Mouse (Mus musculus): ENCODE measurements around the gene Cenpp. TPM values are rescaled to one million over a fixed set of nuclear protein-coding genes. Genes with fewer than 3 reads are reported as not detected.

The Cenpp gene
- polyA plus RNA-seq, 1 experiment from 2014 or later: 37.1 TPM

- WGBS: 94% methylated on average over 4 of the region's 4 CpGs
- no peaks in the 10 kb centered on the region for H3K4me1 ChIP-seq
- no peak overlapping the region for H3K4me3 ChIP-seq
- no peaks in the 10 kb centered on the region for H3K27me3 ChIP-seq (ENCODE audit: poor library complexity, severe bottlenecking)
- DNase-seq (ENCODE audit: extremely low spot score, low spot score): no peak
- H3K36me3 ChIP-seq (replicated peaks): peaks cover 51% of the 10 kb centered on the region
- no peak overlapping the region for H3K27ac ChIP-seq
- H3K9me3 ChIP-seq: no peaks in the 10 kb centered on the region
Observed at GRCm38 (mm10) chr13:49465875-49466274, 186.7 kb downstream of the Cenpp start.

- Histone ChIP-seq H3K27me3 (ENCODE audit: poor library complexity, severe bottlenecking) (no peaks in the 10 kb centered on the region), H3K4me3 (no peak overlapping the region), H3K9me3 (no peaks in the 10 kb centered on the region), H3K36me3 (replicated peaks) (peaks cover 74% of the 10 kb centered on the region), H3K4me1 (no peaks in the 10 kb centered on the region), H3K27ac (no peak overlapping the region)
- WGBS: 96% methylated on average over 2 of the region's 2 CpGs
- DNase-seq (ENCODE audit: extremely low spot score, low spot score): no peak
Observed at GRCm38 (mm10) chr13:49462921-49463320, 189.7 kb downstream of the Cenpp start.

GRCm38 (mm10) chr13:49461458-49462132 lies 191.0 kb downstream of the Cenpp start:
- Histone ChIP-seq H3K27ac (no peak overlapping the region), H3K36me3 (replicated peaks) (peaks cover 81% of the 10 kb centered on the region), H3K27me3 (ENCODE audit: poor library complexity, severe bottlenecking) (no peaks in the 10 kb centered on the region), H3K9me3 (no peaks in the 10 kb centered on the region), H3K4me3 (no peak overlapping the region), H3K4me1 (no peaks in the 10 kb centered on the region)
- no peak for DNase-seq (ENCODE audit: extremely low spot score, low spot score)
- 88% methylated on average over 15 of the region's 15 CpGs for WGBS

GRCm38 (mm10) chr13:49460692-49461414 lies 191.7 kb downstream of the Cenpp start:
- Histone ChIP-seq H3K36me3 (replicated peaks) (peaks cover 81% of the 10 kb centered on the region), H3K27ac (no peak overlapping the region), H3K27me3 (ENCODE audit: poor library complexity, severe bottlenecking) (no peaks in the 10 kb centered on the region), H3K9me3 (no peaks in the 10 kb centered on the region), H3K4me3 (no peak overlapping the region), H3K4me1 (no peaks in the 10 kb centered on the region)
- DNase-seq (ENCODE audit: extremely low spot score, low spot score): no peak
- WGBS: 87% methylated on average over 5 of the region's 5 CpGs

- Histone ChIP-seq H3K4me1 (no peaks in the 10 kb centered on the region), H3K27ac (no peak overlapping the region), H3K27me3 (ENCODE audit: poor library complexity, severe bottlenecking) (no peaks in the 10 kb centered on the region), H3K4me3 (no peak overlapping the region), H3K36me3 (replicated peaks) (peaks cover 75% of the 10 kb centered on the region), H3K9me3 (no peaks in the 10 kb centered on the region)
- no peak for DNase-seq (ENCODE audit: extremely low spot score, low spot score)
- 97% methylated on average over 4 of the region's 4 CpGs for WGBS
Observed at GRCm38 (mm10) chr13:49460276-49460675, 192.3 kb downstream of the Cenpp start.

- Histone ChIP-seq H3K27me3 (ENCODE audit: poor library complexity, severe bottlenecking) (no peaks in the 10 kb centered on the region), H3K4me1 (no peaks in the 10 kb centered on the region), H3K27ac (no peak overlapping the region), H3K4me3 (no peak overlapping the region), H3K36me3 (replicated peaks) (peaks cover 68% of the 10 kb centered on the region), H3K9me3 (no peaks in the 10 kb centered on the region)
- DNase-seq (ENCODE audit: extremely low spot score, low spot score): peak; percentile 75
- WGBS: 54% methylated on average over 5 of the region's 5 CpGs
Observed at GRCm38 (mm10) chr13:49449318-49449749, 203.3 kb downstream of the Cenpp start.

GRCm38 (mm10) chr13:49444451-49444850 lies 208.1 kb downstream of the Cenpp start:
- H3K27ac ChIP-seq: no peak overlapping the region
- 97% methylated on average over 6 of the region's 6 CpGs for WGBS
- peaks cover 57% of the 10 kb centered on the region for H3K36me3 ChIP-seq (replicated peaks)
- no peak for DNase-seq (ENCODE audit: extremely low spot score, low spot score)
- no peaks in the 10 kb centered on the region for H3K4me1 ChIP-seq
- H3K27me3 ChIP-seq (ENCODE audit: poor library complexity, severe bottlenecking): no peaks in the 10 kb centered on the region
- no peaks in the 10 kb centered on the region for H3K9me3 ChIP-seq
- H3K4me3 ChIP-seq: no peak overlapping the region

- no peaks in the 10 kb centered on the region for H3K27me3 ChIP-seq (ENCODE audit: poor library complexity, severe bottlenecking)
- no peaks in the 10 kb centered on the region for H3K4me1 ChIP-seq
- WGBS: 92% methylated on average over 4 of the region's 4 CpGs
- H3K9me3 ChIP-seq: no peaks in the 10 kb centered on the region
- DNase-seq (ENCODE audit: extremely low spot score, low spot score): no peak
- no peak overlapping the region for H3K27ac ChIP-seq
- H3K36me3 ChIP-seq (replicated peaks): peaks cover 67% of the 10 kb centered on the region
- H3K4me3 ChIP-seq: no peak overlapping the region
Observed at GRCm38 (mm10) chr13:49436170-49436569, 216.4 kb downstream of the Cenpp start.

GRCm38 (mm10) chr13:49435745-49436144 lies 216.8 kb downstream of the Cenpp start:
- Histone ChIP-seq H3K27ac (no peak overlapping the region), H3K9me3 (no peaks in the 10 kb centered on the region), H3K36me3 (replicated peaks) (peaks cover 67% of the 10 kb centered on the region), H3K4me3 (no peak overlapping the region), H3K4me1 (no peaks in the 10 kb centered on the region), H3K27me3 (ENCODE audit: poor library complexity, severe bottlenecking) (no peaks in the 10 kb centered on the region)
- no peak for DNase-seq (ENCODE audit: extremely low spot score, low spot score)
- 81% methylated on average over 1 of the region's 1 CpGs for WGBS

- H3K4me3 ChIP-seq: no peak overlapping the region
- 90% methylated on average over 2 of the region's 2 CpGs for WGBS
- no peaks in the 10 kb centered on the region for H3K9me3 ChIP-seq
- no peak for DNase-seq (ENCODE audit: extremely low spot score, low spot score)
- no peaks in the 10 kb centered on the region for H3K4me1 ChIP-seq
- no peaks in the 10 kb centered on the region for H3K27me3 ChIP-seq (ENCODE audit: poor library complexity, severe bottlenecking)
- peaks cover 63% of the 10 kb centered on the region for H3K36me3 ChIP-seq (replicated peaks)
- no peak overlapping the region for H3K27ac ChIP-seq
Observed at GRCm38 (mm10) chr13:49433268-49434029, 219.1 kb downstream of the Cenpp start.

GRCm38 (mm10) chr13:49430529-49430928 lies 222.1 kb downstream of the Cenpp start:
- H3K27me3 ChIP-seq (ENCODE audit: poor library complexity, severe bottlenecking): no peaks in the 10 kb centered on the region
- WGBS: 89% methylated on average over 4 of the region's 4 CpGs
- peaks cover 35% of the 10 kb centered on the region for H3K36me3 ChIP-seq (replicated peaks)
- H3K4me1 ChIP-seq: no peaks in the 10 kb centered on the region
- H3K4me3 ChIP-seq: no peak overlapping the region
- no peak overlapping the region for H3K27ac ChIP-seq
- no peaks in the 10 kb centered on the region for H3K9me3 ChIP-seq
- no peak for DNase-seq (ENCODE audit: extremely low spot score, low spot score)

GRCm38 (mm10) chr13:49428042-49428675 lies 224.4 kb downstream of the Cenpp start:
- H3K27ac ChIP-seq: no peak overlapping the region
- no peaks in the 10 kb centered on the region for H3K27me3 ChIP-seq (ENCODE audit: poor library complexity, severe bottlenecking)
- H3K4me3 ChIP-seq: no peak overlapping the region
- peaks cover 14% of the 10 kb centered on the region for H3K36me3 ChIP-seq (replicated peaks)
- H3K4me1 ChIP-seq: peaks cover 2% of the 10 kb centered on the region
- 88% methylated on average over 1 of the region's 1 CpGs for WGBS
- DNase-seq (ENCODE audit: extremely low spot score, low spot score): no peak
- H3K9me3 ChIP-seq: no peaks in the 10 kb centered on the region
